Mouse (Mus musculus) cerebellum, adult 9-11 months (tissue): ENCODE measurements at regions not wholly inside any gene's neighbourhood (a gene's known extent, or its start where the extent isn't known, plus 50 kb on each side); places are given as distances from the start of the nearest gene placed in this dataset.

Experiments used
- DNase-seq: peaks from one replicate; pipeline ENCODE4 v3.0.0; 2022

DNA sequence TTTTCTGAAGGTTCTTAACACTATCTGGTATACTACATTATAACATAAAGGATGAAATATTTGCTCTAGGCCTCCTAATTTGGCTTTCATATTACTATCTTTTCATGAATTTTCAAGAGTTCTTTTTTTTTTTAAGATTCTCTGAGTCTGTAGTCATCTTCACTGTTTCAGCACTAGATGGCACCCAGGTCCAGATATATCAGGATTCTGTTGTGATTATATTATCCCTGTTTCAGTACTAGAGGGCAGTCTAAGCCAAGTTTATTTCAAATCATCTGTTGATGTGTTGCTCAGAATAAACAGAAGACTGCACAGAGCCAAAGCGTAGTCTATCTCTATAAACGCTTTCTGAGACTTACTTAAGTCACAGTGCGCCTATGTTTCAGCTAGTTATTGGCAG is 1760.2 kb upstream of the Acvr2a start:
- DNase-seq: no peak

DNA sequence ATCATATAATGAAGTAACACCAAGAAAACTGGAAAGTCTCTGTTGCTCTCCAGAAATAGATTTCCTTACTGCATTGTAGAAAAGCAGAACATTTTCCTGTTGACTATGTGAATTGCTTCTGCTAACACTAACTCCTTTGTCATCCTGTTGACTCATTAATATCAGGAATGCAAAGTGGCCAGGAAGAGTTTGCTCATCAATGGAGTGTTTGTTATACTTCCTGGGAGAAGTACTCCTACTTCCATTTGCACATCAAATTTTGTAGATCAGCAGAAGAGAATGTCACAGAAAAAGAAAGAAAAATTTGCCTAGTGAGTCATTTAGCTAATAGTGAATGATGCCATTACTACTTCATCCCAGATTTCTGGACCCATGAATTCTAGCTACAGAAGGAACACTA is 1739.7 kb upstream of the Acvr2a start:
- no peak for DNase-seq

DNA sequence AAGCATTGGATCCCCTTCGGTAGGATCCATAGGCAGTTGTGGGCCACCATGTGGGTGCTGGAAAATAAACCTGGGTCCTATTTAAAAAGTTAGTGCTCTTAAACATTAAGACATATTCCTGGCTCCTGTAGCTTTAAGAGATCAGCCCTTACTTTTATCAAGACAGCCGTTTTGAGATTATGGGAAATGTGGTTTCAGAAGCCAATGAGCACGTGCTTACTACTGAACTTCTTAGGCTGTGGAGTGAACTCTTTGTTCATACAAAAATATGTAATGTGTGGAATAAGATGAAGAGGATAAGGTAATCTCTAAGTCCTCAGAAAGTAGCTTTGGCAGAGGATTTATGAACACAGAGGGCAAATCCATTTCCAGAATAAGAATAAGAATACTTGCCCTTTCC is 1738.7 kb upstream of the Acvr2a start:
- DNase-seq: no peak

DNA sequence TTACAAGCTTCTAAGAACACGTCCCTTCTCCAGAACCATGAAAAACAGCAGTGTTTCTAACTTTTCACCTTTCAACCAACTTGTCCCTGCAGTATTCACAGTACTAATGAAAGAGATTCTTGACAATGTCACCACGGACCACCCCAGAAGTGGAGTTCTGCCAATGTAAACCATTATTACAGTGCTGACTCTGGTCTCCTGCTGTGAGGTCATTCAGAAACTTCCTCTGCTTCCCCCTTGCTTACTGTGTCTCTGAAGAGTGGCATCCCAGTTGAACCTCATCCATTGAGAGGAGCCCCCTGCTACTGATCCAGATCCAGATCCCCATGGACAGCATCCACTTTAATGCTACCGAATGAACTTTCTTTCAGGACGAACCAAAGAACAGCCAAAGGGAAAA is 1725.3 kb upstream of the Acvr2a start:
- peak; percentile 34 for DNase-seq

DNA sequence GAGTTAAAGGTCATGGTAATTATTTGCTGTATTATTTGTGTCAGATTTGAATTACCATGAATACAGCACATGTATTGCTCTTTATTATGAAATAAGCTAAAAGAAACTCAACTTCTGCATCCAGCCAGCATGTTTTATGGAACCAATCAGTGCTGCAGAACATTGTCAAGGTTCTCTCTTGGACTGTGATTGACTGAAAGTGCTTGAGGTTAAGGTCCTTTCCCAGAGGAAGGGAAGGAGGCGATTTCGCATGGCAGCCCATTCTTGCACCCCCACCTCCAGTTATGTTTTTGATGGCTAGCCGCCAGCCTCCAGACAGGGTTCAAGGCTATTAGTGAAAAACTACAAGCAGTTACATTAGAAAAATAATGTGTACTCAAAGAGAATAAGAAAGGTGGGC is 1717.9 kb upstream of the Acvr2a start:
- DNase-seq: no peak

DNA sequence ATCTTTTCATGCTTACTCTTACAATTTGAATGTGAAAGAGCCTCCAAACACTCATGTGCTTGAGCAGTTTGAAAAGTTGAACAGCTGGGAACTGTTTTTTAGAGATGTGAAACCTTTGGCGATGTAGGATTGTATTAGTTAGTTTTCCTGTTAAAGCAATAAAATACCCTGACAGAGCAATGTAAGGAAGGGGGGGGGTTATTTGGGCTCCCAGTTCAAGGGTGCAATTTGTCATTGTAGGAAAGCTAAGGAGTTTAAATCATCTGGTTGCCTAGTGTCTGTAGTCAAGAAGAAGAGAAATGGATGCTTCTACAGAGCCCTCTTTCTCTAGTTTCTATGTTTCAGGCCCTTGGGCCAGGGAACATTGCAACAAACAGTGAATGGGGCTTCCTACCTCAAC is 1674.5 kb upstream of the Acvr2a start:
- no peak for DNase-seq

DNA sequence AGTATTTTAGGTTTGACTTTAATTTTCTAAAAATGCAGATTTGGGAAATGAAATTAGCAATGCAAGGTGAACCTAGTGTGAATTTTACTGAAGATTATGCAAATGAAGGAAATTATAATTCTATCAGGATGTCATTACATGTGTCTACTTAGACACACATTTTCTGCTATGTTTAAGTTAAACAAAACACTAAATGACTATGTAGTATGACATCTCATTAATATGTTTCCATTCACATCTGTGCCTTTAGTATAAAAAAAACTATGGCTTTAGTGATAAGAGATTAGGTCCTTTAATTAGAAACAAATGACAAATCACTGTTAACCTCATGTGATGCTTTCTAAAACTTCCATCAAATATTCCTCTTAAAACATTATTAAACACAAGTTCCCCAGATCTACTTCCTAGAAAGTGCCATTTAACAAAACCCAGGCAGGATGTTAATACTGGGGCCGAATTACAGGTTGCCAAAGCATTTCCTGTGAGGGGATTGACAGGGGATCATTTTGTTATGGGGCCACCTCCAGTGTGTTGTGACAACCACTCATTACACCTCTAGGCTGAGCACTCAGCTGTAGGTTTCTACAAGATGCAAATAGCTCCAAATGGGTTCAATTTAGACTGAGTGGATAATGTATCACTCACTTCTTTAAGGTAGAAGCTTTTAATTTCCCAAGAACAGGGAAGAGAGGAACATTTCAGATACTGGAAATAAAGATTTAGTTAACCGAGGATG is 1629.7 kb upstream of the Acvr2a start:
- DNase-seq: no peak
